Mouse (Mus musculus): ENCODE measurements around the gene Tepsin. TPM values are rescaled to one million over a fixed set of nuclear protein-coding genes. Genes with fewer than 3 reads are reported as not detected.

The Tepsin gene
- polyA plus RNA-seq, 1 experiment from 2014 or later, result 19.2 TPM

DNA sequence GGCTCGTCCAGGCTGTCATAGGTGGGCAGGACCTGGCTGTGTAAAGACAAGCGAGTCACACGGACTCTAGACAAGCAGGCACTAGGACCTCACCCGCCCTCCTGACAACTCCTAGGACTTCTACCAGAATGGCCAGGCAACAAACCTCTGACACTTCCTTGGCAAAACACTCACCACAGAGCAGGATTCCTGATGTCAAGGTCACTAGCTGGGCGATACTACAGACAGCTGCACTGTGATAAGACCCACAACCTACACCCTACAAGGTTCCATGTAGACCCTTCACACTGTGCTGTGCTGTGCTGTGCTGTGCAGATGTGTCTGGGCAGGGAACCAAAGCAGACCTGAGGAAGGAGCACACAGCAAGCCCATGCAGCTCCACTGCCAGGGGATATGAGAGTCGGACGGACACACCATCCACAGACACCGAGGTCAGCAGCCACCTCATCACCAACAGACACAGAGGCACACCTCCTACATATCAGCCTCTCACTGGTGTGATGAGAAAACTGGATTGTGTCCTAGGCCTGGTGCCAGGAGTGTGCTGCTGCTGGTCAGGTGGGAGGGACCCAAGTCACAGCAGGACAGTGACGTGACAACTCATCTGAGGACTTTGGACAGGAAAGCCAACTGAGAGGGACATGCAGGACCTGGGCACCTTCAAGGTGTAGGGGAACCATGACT lies 36.5 kb upstream of the Tepsin start:
- Histone ChIP-seq H3K27ac (ENCODE audit: low read length) (no peak overlapping the region), H3K9me3 (replicated peaks; ENCODE audit: control insufficient read depth, low read length) (no peaks in the 10 kb centered on the region), H3K4me1 (ENCODE audit: control insufficient read depth, insufficient read depth, low read length) (peaks cover 33% of the 10 kb centered on the region), H3K4me2 (ENCODE audit: low read depth, low read length) (no peak overlapping the region), H3K9ac (ENCODE audit: low read length) (no peak overlapping the region), H3K4me3 (replicated peaks; ENCODE audit: low read length) (no peak overlapping the region), H3K27me3 (ENCODE audit: control insufficient read depth, insufficient read depth, low read length) (no peaks in the 10 kb centered on the region), H3K36me3 (ENCODE audit: control insufficient read depth, insufficient read depth, low read length) (peaks cover 3% of the 10 kb centered on the region; the same call in 1 of the 2 replicates)
- WGBS, result 82% methylated on average over 9 of the region's 9 CpGs
- ATAC-seq (ENCODE audit: insufficient read depth, low FRiP score), result no peak

DNA sequence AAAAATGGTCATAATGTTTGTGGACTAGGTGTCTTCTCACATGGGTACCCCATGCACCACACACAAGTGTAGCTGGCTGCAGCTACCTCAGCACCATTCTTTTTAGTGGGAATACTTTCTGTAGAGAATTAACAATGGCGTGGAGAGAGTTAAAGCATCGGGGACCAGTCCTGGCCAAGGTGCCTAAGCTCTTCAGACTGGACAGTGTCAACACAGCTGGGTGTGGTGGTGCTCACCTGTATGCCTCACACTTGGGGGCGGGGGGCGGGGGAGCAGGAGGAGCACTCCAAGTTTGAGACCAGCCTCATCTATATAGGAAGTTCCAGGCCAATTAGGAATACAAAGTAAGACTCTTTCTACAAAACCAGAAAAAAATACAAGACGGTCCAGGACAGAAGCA lies 35.6 kb upstream of the Tepsin start:
- no peak for ATAC-seq (ENCODE audit: insufficient read depth, low FRiP score)
- WGBS, result 75% methylated on average over 5 of the region's 5 CpGs
- no peak overlapping the region for H3K9ac ChIP-seq (ENCODE audit: low read length)
- no peak overlapping the region for H3K4me2 ChIP-seq (ENCODE audit: low read depth, low read length)
- peaks cover 33% of the 10 kb centered on the region for H3K4me1 ChIP-seq (ENCODE audit: control insufficient read depth, insufficient read depth, low read length)
- H3K9me3 ChIP-seq (replicated peaks; ENCODE audit: control insufficient read depth, low read length), result no peaks in the 10 kb centered on the region
- no peaks in the 10 kb centered on the region for H3K36me3 ChIP-seq (ENCODE audit: control insufficient read depth, insufficient read depth, low read length)
- no peak overlapping the region for H3K27ac ChIP-seq (ENCODE audit: low read length)
- H3K4me3 ChIP-seq (replicated peaks; ENCODE audit: low read length), result no peak overlapping the region
- no peaks in the 10 kb centered on the region for H3K27me3 ChIP-seq (ENCODE audit: control insufficient read depth, insufficient read depth, low read length)

DNA sequence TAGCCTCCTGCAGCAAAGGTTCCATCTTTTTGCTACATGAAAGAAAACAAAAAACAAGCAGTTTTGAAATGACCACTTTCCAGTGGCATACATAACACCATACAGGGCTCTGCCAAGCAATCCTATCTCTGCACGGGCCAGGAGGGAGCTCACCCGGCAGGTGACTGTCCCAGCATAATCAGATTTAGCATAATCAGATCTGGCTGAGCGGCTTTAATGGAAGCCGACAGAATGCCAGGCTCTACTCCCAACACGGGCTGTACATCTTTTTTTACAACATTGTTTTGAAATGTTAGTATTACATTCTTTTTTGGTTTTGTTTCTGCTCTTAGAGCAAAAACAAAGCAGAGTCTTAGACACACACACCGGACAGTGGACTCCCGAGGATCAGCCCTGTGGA lies 30.8 kb upstream of the Tepsin start:
- H3K36me3 ChIP-seq (ENCODE audit: control insufficient read depth, insufficient read depth, low read length), result no peaks in the 10 kb centered on the region
- H3K4me1 ChIP-seq (ENCODE audit: control insufficient read depth, insufficient read depth, low read length), result no peaks in the 10 kb centered on the region
- no peak overlapping the region for H3K4me3 ChIP-seq (replicated peaks; ENCODE audit: low read length)
- no peak overlapping the region for H3K4me2 ChIP-seq (ENCODE audit: low read depth, low read length)
- 84% methylated on average over 7 of the region's 7 CpGs for WGBS
- no peak for ATAC-seq (ENCODE audit: insufficient read depth, low FRiP score)
- no peaks in the 10 kb centered on the region for H3K27me3 ChIP-seq (ENCODE audit: control insufficient read depth, insufficient read depth, low read length)
- no peaks in the 10 kb centered on the region for H3K9me3 ChIP-seq (replicated peaks; ENCODE audit: control insufficient read depth, low read length)
- no peak overlapping the region for H3K9ac ChIP-seq (ENCODE audit: low read length)
- H3K27ac ChIP-seq (ENCODE audit: low read length), result no peak overlapping the region

DNA sequence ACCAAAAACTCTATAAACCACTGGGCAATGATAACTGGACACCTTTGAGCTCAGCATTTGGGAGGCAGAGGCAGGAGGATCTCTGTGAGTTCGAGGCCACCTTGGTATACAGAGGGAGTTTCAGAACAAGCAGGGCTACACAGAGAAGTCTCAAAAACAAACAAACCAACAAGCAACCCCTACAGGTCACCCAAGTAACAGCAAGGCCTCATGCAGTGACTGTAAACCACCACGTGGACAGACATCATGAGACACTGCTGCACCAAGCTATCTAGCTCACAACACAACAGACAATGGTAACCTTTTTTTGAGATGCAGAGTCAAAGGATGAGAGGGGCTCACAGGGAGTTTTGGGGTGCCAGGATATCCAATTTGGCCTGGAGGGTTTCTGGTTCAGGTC lies 28.3 kb upstream of the Tepsin start:
- H3K27ac ChIP-seq (ENCODE audit: low read length), result no peak overlapping the region
- H3K36me3 ChIP-seq (ENCODE audit: control insufficient read depth, insufficient read depth, low read length), result no peaks in the 10 kb centered on the region
- H3K9me3 ChIP-seq (replicated peaks; ENCODE audit: control insufficient read depth, low read length), result no peaks in the 10 kb centered on the region
- ATAC-seq (ENCODE audit: insufficient read depth, low FRiP score), result no peak
- H3K27me3 ChIP-seq (ENCODE audit: control insufficient read depth, insufficient read depth, low read length), result no peaks in the 10 kb centered on the region
- H3K4me3 ChIP-seq (replicated peaks; ENCODE audit: low read length), result no peak overlapping the region
- H3K4me2 ChIP-seq (ENCODE audit: low read depth, low read length), result no peak overlapping the region
- WGBS, result 92% methylated on average over 2 of the region's 2 CpGs
- no peak overlapping the region for H3K9ac ChIP-seq (ENCODE audit: low read length)
- H3K4me1 ChIP-seq (ENCODE audit: control insufficient read depth, insufficient read depth, low read length), result no peaks in the 10 kb centered on the region

- Histone ChIP-seq H3K36me3 (ENCODE audit: control insufficient read depth, insufficient read depth, low read length) (no peaks in the 10 kb centered on the region), H3K4me3 (replicated peaks; ENCODE audit: low read length) (no peak overlapping the region), H3K27ac (ENCODE audit: low read length) (no peak overlapping the region), H3K4me1 (ENCODE audit: control insufficient read depth, insufficient read depth, low read length) (no peaks in the 10 kb centered on the region), H3K27me3 (ENCODE audit: control insufficient read depth, insufficient read depth, low read length) (no peaks in the 10 kb centered on the region), H3K9ac (ENCODE audit: low read length) (no peak overlapping the region), H3K4me2 (ENCODE audit: low read depth, low read length) (no peak overlapping the region), H3K9me3 (replicated peaks; ENCODE audit: control insufficient read depth, low read length) (no peaks in the 10 kb centered on the region)
- 85% methylated on average over 12 of the region's 12 CpGs for WGBS
- no peak for ATAC-seq (ENCODE audit: insufficient read depth, low FRiP score)
These were observed 23.6 kb upstream of the Tepsin start for GRCm38 (mm10) chr11:120122126-120122525.

DNA sequence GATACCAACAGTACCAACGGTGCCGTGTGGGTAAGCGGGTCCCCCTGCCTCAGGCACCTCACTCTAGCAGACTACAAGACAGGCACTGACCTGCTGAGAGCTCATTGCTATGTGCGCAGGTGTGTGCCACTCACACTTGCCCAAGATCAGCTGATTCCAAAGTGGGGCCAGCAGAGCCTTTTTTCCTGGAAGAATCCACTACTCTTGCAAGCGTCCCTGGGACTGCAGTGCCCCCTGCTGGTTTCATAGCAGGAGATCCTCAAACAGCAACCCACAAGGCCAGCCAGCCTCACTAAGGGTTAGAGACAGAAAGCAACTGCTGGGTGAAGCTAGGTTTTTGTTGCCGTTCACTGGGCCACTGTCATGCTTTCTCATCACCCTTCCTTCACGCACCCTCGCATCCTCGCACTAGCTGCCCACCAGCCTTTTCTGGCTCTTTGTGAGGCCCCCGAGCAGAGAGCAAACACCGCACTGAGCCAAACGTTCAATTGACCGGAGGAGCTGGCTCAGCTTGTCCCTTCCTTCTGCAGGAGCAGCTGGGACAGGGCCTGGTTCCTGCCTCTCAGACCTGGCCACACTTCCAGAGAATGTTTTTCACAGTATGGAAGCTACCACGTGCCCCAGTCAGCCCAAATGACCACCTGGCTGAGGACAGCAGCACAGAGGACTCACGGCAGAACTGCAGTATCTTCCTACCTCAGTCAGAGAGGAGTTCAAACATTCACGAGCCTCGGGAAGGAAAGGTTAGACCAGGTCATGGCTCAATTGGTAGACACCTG lies 22.3 kb upstream of the Tepsin start:
- no peak for ATAC-seq (ENCODE audit: insufficient read depth, low FRiP score)
- Histone ChIP-seq H3K9me3 (replicated peaks; ENCODE audit: control insufficient read depth, low read length) (no peaks in the 10 kb centered on the region), H3K27me3 (ENCODE audit: control insufficient read depth, insufficient read depth, low read length) (no peaks in the 10 kb centered on the region), H3K36me3 (ENCODE audit: control insufficient read depth, insufficient read depth, low read length) (no peaks in the 10 kb centered on the region), H3K4me3 (replicated peaks; ENCODE audit: low read length) (no peak overlapping the region), H3K4me1 (ENCODE audit: control insufficient read depth, insufficient read depth, low read length) (no peaks in the 10 kb centered on the region), H3K4me2 (ENCODE audit: low read depth, low read length) (no peak overlapping the region), H3K9ac (ENCODE audit: low read length) (no peak overlapping the region), H3K27ac (ENCODE audit: low read length) (no peak overlapping the region)
- WGBS, result 77% methylated on average over 17 of the region's 17 CpGs

DNA sequence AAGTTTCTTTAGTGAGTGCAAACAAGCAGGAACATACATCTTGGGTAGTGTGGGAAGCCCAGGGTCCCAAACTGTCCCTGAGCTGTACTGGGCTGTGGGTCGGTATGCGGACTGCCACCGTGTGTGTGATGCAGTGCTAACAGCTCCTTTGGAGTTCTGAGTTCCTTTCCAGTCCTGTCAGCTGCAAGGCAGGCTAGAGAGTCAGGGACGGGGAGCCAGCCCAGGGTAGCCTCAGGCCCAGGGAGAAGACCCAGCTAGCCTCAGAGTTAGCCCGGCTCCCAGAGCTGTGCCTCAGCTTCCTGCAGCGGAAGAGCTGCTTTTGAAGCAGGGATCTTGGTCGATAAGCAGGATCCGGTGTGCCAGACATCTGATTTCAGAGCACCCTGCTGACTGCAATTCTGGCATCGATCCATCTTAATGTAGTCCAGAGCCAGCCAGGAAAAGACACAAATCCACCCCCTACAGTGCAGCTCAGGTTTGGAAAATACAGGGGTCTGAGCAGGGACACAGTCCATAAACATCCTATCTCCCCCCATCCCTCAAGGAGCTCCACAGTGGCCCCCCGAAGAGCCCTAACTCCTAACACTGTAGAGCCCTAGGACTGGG lies 21.5 kb upstream of the Tepsin start:
- Histone ChIP-seq H3K4me2 (ENCODE audit: low read depth, low read length) (no peak overlapping the region), H3K9ac (ENCODE audit: low read length) (no peak overlapping the region), H3K9me3 (replicated peaks; ENCODE audit: control insufficient read depth, low read length) (no peaks in the 10 kb centered on the region), H3K4me1 (ENCODE audit: control insufficient read depth, insufficient read depth, low read length) (no peaks in the 10 kb centered on the region), H3K4me3 (replicated peaks; ENCODE audit: low read length) (no peak overlapping the region), H3K27me3 (ENCODE audit: control insufficient read depth, insufficient read depth, low read length) (no peaks in the 10 kb centered on the region), H3K36me3 (ENCODE audit: control insufficient read depth, insufficient read depth, low read length) (no peaks in the 10 kb centered on the region), H3K27ac (ENCODE audit: low read length) (no peak overlapping the region)
- 83% methylated on average over 10 of the region's 10 CpGs for WGBS
- no peak for ATAC-seq (ENCODE audit: insufficient read depth, low FRiP score)

- no peaks in the 10 kb centered on the region for H3K27me3 ChIP-seq (ENCODE audit: control insufficient read depth, insufficient read depth, low read length)
- no peak for ATAC-seq (ENCODE audit: insufficient read depth, low FRiP score)
- no peak overlapping the region for H3K27ac ChIP-seq (ENCODE audit: low read length)
- H3K4me1 ChIP-seq (ENCODE audit: control insufficient read depth, insufficient read depth, low read length), result no peaks in the 10 kb centered on the region
- H3K4me3 ChIP-seq (replicated peaks; ENCODE audit: low read length), result no peak overlapping the region
- no peaks in the 10 kb centered on the region for H3K36me3 ChIP-seq (ENCODE audit: control insufficient read depth, insufficient read depth, low read length)
- H3K9ac ChIP-seq (ENCODE audit: low read length), result no peak overlapping the region
- 91% methylated on average over 7 of the region's 7 CpGs for WGBS
- no peaks in the 10 kb centered on the region for H3K9me3 ChIP-seq (replicated peaks; ENCODE audit: control insufficient read depth, low read length)
- no peak overlapping the region for H3K4me2 ChIP-seq (ENCODE audit: low read depth, low read length)
These were observed 20.6 kb upstream of the Tepsin start for GRCm38 (mm10) chr11:120119108-120119507.

DNA sequence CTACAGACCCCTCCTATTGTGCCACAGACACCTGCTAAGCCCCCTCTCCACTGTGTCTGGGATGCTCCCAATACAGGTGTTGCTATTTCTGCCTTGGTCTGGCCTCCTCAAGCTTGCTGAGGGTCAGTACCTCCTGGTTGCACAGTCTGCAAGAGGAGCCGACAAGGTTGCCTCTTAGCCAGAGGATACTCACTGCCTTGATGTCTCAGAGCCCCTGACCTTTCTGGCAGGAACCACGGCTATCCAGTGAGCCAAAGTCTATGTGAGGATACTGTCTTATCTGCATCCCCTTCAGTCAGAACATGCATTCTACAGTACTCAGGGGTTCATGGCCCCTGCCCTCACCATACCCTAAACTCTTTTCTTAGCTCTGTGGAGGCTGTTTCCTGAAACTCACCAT lies 19.1 kb upstream of the Tepsin start:
- Histone ChIP-seq H3K4me2 (ENCODE audit: low read depth, low read length) (no peak overlapping the region), H3K9me3 (replicated peaks; ENCODE audit: control insufficient read depth, low read length) (no peaks in the 10 kb centered on the region), H3K4me1 (ENCODE audit: control insufficient read depth, insufficient read depth, low read length) (no peaks in the 10 kb centered on the region), H3K27ac (ENCODE audit: low read length) (no peak overlapping the region), H3K4me3 (replicated peaks; ENCODE audit: low read length) (no peak overlapping the region), H3K36me3 (ENCODE audit: control insufficient read depth, insufficient read depth, low read length) (no peaks in the 10 kb centered on the region), H3K27me3 (ENCODE audit: control insufficient read depth, insufficient read depth, low read length) (no peaks in the 10 kb centered on the region), H3K9ac (ENCODE audit: low read length) (no peak overlapping the region)
- 78% methylated on average over 2 of the region's 2 CpGs for WGBS
- ATAC-seq (ENCODE audit: insufficient read depth, low FRiP score), result no peak

All from stomach, embryonic 16.5 days (tissue).